Mouse (Mus musculus): ENCODE data around the gene Vmn2r5.
"Not testable (repeated sequence)": the region's sequence is repeated elsewhere in the genome, so short reads cannot be mapped to it uniquely, and the experiment has no call there.

The Vmn2r5 gene

GRCm38 (mm10) chr3:64509742-64510141 lies at the start of gene Vmn2r5:
Gene Vmn2r5, minus strand, starts transcription at chr3:64509842.
- not testable (repeated sequence) for DNase-seq

GRCm38 (mm10) chr3:64523585-64523984 lies 13.9 kb upstream of the Vmn2r5 start:
- not testable (repeated sequence) for DNase-seq

Data from lung, postnatal 14 days (tissue).